Mouse (Mus musculus) embryonic facial prominence, embryonic 14.5 days (tissue): ENCODE measurements around the gene Med18. TPM values are rescaled to one million over a fixed set of nuclear protein-coding genes. Genes with fewer than 3 reads are reported as not detected.
"Not testable (repeated sequence)": the region's sequence is repeated elsewhere in the genome, so short reads cannot be mapped to it uniquely, and the experiment has no call there.

Experiments used
- ATAC-seq: fragments of 200-750 bp; cut with Nextera tagmentation; 2 replicates; pipeline ENCODE4 v1.8.0; 2017; ENCODE audit warnings: low read depth, moderate number of reproducible peaks, moderate TSS enrichment
- DNase-seq: peaks from one replicate; pipeline ENCODE4 v3.0.0-alpha.2; 2015; ENCODE audit warnings: low spot score
- H3K27ac ChIP-seq: fragments of 300-500 bp; sonication (generic); replicated peaks from 2 replicates; pipeline ENCODE4 v1.5.1; 2014; ENCODE audit warnings: low read depth, mild to moderate bottlenecking, low read length, moderate library complexity
- H3K27me3 ChIP-seq: fragments of 300-500 bp; sonication (generic); replicated peaks from 2 replicates; pipeline ENCODE4 v1.6.1; 2014; ENCODE audit warnings: low read length; ENCODE audit not compliant: control insufficient read depth, insufficient read depth
- H3K36me3 ChIP-seq: fragments of 300-500 bp; sonication (generic); 2 replicates; pipeline ENCODE4 v1.6.1; 2014; ENCODE audit warnings: low read length, mixed read lengths; ENCODE audit not compliant: control insufficient read depth, insufficient read depth
- H3K4me1 ChIP-seq: fragments of 300-500 bp; sonication (generic); 2 replicates; pipeline ENCODE4 v1.6.1; 2014; ENCODE audit warnings: antibody characterized with exemption, low read length; ENCODE audit not compliant: control insufficient read depth, insufficient read depth
- H3K4me2 ChIP-seq: fragments of 300-500 bp; sonication (generic); 2 replicates; pipeline ENCODE4 v1.6.1; 2014; ENCODE audit warnings: low read depth, mild to moderate bottlenecking, low read length, moderate library complexity, mixed read lengths
- H3K4me3 ChIP-seq: fragments of 300-500 bp; sonication (generic); 2 replicates; pipeline ENCODE4 v1.5.1; 2014; ENCODE audit warnings: low read depth, mild to moderate bottlenecking, low read length
- H3K9ac ChIP-seq: fragments of 300-500 bp; sonication (generic); 2 replicates; pipeline ENCODE4 v1.6.1; 2014; ENCODE audit warnings: low read depth, mild to moderate bottlenecking, low read length, moderate library complexity, mixed read lengths
- H3K9me3 ChIP-seq: fragments of 300-500 bp; sonication (generic); 2 replicates; pipeline ENCODE4 v1.6.1; 2016; ENCODE audit warnings: low read length; ENCODE audit not compliant: control insufficient read depth
- WGBS: fragments of 180-500 bp; shearing (Covaris S2); extraction: QIAGEN DNeasy Blood & Tissue Kit; methylation state at CpG from one replicate; pipeline ENCODE4 v1.1.7; 2014; 5-methylcytosine and 5-hydroxymethylcytosine counted together
- polyA plus RNA-seq: library from polyadenylated mRNA; unstranded; fragments of >200 nt; fragmentation: Nextera tagmentation; extraction: Ambion mirVana; gene quantifications from 2 replicates; pipeline ENCODE4 v1.2.1, GENCODE M21; 2014

Med18 gene
- polyA plus RNA-seq, 1 experiment from 2014 or later, result 6.6 TPM

- Histone ChIP-seq H3K9ac (peak within 1 kb of the TSS; percentile 92), H3K36me3 (no peaks in the 10 kb centered on the region), H3K4me1 (peaks cover 10% of the 10 kb centered on the region), H3K27me3 (no peaks in the 10 kb centered on the region), H3K4me2 (peak within 1 kb of the TSS; percentile 64), H3K4me3 (peak within 1 kb of the TSS; percentile 93), H3K9me3 (no peaks in the 10 kb centered on the region), H3K27ac (peak within 1 kb of the TSS; percentile 98)
- ATAC-seq (peak; percentile 98), DNase-seq (peak; percentile 98)
- 0% methylated on average over 27 of the region's 73 CpGs for WGBS
These were observed 41.6 kb downstream of the Med18 start, which contains the start of gene Phactr4 for GRCm38 (mm10) chr4:132421923-132422782. Phactr4 (minus strand) TSS chr4:132422489.

DNA sequence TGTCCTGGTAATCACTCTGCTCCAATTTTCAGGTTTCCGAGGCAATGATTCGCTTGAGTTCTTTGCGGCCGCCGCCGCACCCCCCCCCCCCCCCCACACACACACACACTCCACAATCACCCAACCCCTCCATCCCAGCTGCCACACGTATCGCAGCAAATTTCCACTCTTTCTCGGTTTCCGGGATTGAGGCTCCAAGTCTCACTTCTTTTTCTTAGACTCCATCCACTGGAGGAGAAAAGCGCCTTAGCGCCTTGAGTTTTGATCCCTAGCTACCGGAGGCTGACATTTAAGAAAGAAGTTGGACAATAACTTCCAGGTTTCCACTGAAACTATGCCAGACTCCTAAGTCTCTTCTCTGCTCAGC, 42.2 kb downstream of the Med18 start:
- H3K36me3 ChIP-seq, result no peaks in the 10 kb centered on the region
- peak; percentile 61 for DNase-seq
- peak overlapping the region; percentile 92 for H3K9ac ChIP-seq
- H3K9me3 ChIP-seq, result no peaks in the 10 kb centered on the region
- H3K4me3 ChIP-seq, result peak overlapping the region; percentile 93
- 0% methylated on average over 11 of the region's 13 CpGs for WGBS
- H3K4me1 ChIP-seq, result peaks cover 10% of the 10 kb centered on the region
- H3K4me2 ChIP-seq, result peak overlapping the region; percentile 64
- no peak for ATAC-seq
- H3K27ac ChIP-seq, result peak overlapping the region; percentile 98
- H3K27me3 ChIP-seq, result no peaks in the 10 kb centered on the region

DNA sequence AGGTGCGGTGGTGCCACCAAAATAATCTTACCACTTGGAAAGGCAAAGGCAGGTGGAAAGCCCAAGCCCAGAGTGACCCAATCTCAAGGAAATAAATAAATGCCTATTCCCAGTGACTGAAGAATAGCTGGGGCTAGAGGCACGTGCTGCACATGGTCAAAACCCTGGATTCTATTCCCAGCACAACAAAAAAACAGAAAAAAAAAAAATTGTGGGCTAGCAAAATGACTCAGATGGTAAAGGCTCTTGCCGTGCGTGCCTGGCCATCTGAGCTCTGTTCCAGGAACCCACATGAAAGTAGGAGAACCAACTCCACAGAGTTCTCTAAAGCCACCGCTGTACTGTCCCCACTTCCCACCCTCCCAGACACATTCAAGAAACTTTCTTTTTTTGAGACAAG, 43.2 kb downstream of the Med18 start:
- Histone ChIP-seq H3K27me3 (no peaks in the 10 kb centered on the region), H3K36me3 (no peaks in the 10 kb centered on the region), H3K4me2 (peak overlapping the region; percentile 64), H3K9ac (0 out of 2 replicates have a peak overlapping the region, but pooled peaks have one; percentile 92), H3K4me1 (peaks cover 10% of the 10 kb centered on the region), H3K4me3 (peak overlapping the region; percentile 93), H3K27ac (no peak overlapping the region), H3K9me3 (no peaks in the 10 kb centered on the region)
- no peak for ATAC-seq
- no peak for DNase-seq
- 72% methylated on average over 5 of the region's 5 CpGs for WGBS

DNA sequence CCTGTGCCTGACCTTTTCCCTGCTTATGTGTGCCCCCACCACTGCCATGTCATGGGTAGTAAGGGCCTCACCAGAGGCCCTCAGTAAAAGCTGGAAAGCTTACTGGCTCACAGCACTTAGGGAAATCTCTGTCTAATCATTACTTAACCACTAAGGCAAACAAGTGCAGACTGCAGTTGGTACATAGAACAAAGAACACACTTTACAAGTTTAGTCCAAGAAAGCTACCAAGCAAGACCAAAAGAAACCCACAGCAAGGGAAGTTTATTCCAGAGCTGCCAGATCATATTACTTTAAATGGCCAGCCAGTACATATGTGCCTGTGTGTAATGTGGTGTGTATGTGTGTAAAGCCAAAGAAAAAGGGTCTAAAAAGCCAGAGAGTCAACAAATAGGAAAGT, 47.8 kb downstream of the Med18 start:
- H3K9ac ChIP-seq, result no peak overlapping the region
- H3K4me1 ChIP-seq, result peaks cover 8% of the 10 kb centered on the region
- peaks cover 9% of the 10 kb centered on the region; the same call in 1 of the 2 replicates for H3K36me3 ChIP-seq
- no peaks in the 10 kb centered on the region for H3K9me3 ChIP-seq
- H3K4me3 ChIP-seq, result no peak overlapping the region
- no peak overlapping the region for H3K27ac ChIP-seq
- H3K27me3 ChIP-seq, result no peaks in the 10 kb centered on the region
- peak; percentile 54 for DNase-seq
- no peak; the same call in 1 of the 2 replicates for ATAC-seq
- H3K4me2 ChIP-seq, result no peak overlapping the region

DNA sequence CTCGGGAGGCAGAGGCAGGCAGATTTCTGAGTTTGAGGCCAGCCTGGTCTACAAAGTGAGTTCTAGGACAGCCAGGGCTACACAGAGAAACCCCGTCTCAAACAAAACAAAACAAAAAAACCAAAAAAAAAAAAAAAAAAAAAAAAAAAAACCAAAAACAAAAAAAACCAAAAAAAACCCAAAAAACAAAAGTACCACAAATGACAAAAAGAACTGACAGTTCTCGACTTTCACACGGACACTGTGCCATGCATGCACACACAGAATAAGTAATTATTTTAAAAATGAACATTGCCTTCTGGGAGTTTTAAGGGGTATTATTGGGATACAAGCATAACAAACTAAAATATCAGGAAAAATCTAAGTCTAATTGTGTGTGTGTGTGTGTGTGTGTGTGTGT, 50.5 kb downstream of the Med18 start:
- not testable (repeated sequence) for H3K4me1 ChIP-seq, H3K27ac ChIP-seq, H3K9me3 ChIP-seq, H3K36me3 ChIP-seq, H3K27me3 ChIP-seq, DNase-seq, H3K9ac ChIP-seq, H3K4me3 ChIP-seq, ATAC-seq, H3K4me2 ChIP-seq
- WGBS, result 92% methylated on average over 4 of the region's 4 CpGs

DNA sequence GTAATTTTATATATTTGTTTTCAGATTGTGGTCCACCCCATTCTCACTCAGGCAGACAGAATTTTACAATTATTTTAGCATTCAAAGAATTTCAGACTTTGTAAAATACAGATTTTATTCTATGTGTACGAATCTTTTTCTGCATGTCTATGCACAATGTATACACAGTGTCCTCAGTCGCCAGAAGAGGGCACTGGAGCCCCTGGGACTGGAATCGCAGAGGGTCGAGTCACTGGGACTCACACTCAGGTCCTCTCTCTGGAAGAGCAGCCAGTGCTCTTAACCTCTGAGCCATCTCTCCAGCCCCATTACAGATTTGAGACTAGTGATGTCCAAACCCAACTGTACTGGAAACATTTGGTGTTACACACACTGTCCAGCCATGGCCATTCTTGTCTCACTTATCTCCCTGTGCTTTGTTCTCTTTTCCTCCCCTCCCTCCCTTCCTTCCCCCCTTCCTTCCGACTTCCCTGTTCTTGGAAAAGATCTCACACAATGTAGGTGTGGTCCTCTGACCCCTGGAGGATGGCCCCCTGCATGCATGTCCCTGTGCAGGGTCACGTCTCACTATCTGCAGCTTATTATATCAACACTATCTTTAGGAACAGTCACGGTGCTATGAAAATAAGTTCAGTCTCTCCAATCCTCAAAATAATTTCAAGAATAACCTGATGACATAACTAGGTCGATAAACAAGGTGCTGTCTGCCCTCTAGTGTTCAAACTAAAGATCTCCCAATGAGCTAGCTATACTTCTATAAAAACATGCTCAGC, 52.2 kb downstream of the Med18 start:
- ATAC-seq (no peak), DNase-seq (peak; percentile 68)

GRCm38 (mm10) chr4:132409587-132410229, 54.0 kb downstream of the Med18 start:
- Histone ChIP-seq H3K4me1 (no peaks in the 10 kb centered on the region), H3K27me3 (no peaks in the 10 kb centered on the region), H3K27ac (no peak overlapping the region), H3K4me2 (no peak overlapping the region), H3K4me3 (no peak overlapping the region), H3K9ac (no peak overlapping the region), H3K9me3 (no peaks in the 10 kb centered on the region), H3K36me3 (peaks cover 9% of the 10 kb centered on the region; the same call in 1 of the 2 replicates)
- 89% methylated on average over 4 of the region's 4 CpGs for WGBS
- DNase-seq (no peak), ATAC-seq (no peak)

More for the DNA sequence above, 52.2 kb downstream of the Med18 start:
- no peak overlapping the region for H3K27ac ChIP-seq
- no peaks in the 10 kb centered on the region for H3K4me1 ChIP-seq
- peaks cover 9% of the 10 kb centered on the region; the same call in 1 of the 2 replicates for H3K36me3 ChIP-seq
- H3K27me3 ChIP-seq, result no peaks in the 10 kb centered on the region
- no peak overlapping the region for H3K4me3 ChIP-seq
- WGBS, result 48% methylated on average over 8 of the region's 8 CpGs
- no peak overlapping the region for H3K4me2 ChIP-seq
- no peak overlapping the region for H3K9ac ChIP-seq
- H3K9me3 ChIP-seq, result no peaks in the 10 kb centered on the region
